Mouse (Mus musculus): ENCODE measurements around the gene Hps1. TPM values are rescaled to one million over a fixed set of nuclear protein-coding genes. Genes with fewer than 3 reads are reported as not detected.
A peak's percentile ranks its signal among the peaks of the same experiment; 100 is the strongest.

The Hps1 gene
- polyA plus RNA-seq, 1 experiment = 13.2 TPM

GRCm38 (mm10) chr19:42810140-42810539 is 30.4 kb upstream of the Hps1 start:
- TF ChIP-seq EP300 (IDR thresholded peaks at IDR 0.05; ENCODE audit: insufficient read depth, low read depth, low read length) (no peak), CTCF (IDR thresholded peaks at IDR 0.05; ENCODE audit: low read depth, low read length) (no peak), POLR2A (IDR thresholded peaks at IDR 0.05; ENCODE audit: insufficient read depth, low read length) (no peak)
- H3K27me3 ChIP-seq (ENCODE audit: control insufficient read depth, insufficient read depth, low read length, poor library complexity, severe bottlenecking) = no peaks in the 10 kb centered on the region
- H3K36me3 ChIP-seq (ENCODE audit: control insufficient read depth, insufficient read depth, low read length, poor library complexity, severe bottlenecking) = no peaks in the 10 kb centered on the region
- no peak overlapping the region for H3K27ac ChIP-seq (ENCODE audit: insufficient read depth, low read length)
- no peak overlapping the region for H3K4me3 ChIP-seq (ENCODE audit: low read depth, low read length)
- no peaks in the 10 kb centered on the region for H3K9me3 ChIP-seq (replicated peaks; ENCODE audit: control insufficient read depth, insufficient read depth, low read length, poor library complexity, severe bottlenecking)
- no peak overlapping the region for H3K9ac ChIP-seq (ENCODE audit: low read depth, poor library complexity, severe bottlenecking)
- no peaks in the 10 kb centered on the region for H3K4me1 ChIP-seq (ENCODE audit: control insufficient read depth, insufficient read depth, low read length)

GRCm38 (mm10) chr19:42809491-42809890 is 29.7 kb upstream of the Hps1 start:
- H3K27me3 ChIP-seq (ENCODE audit: control insufficient read depth, insufficient read depth, low read length, poor library complexity, severe bottlenecking) = no peaks in the 10 kb centered on the region
- H3K36me3 ChIP-seq (ENCODE audit: control insufficient read depth, insufficient read depth, low read length, poor library complexity, severe bottlenecking) = no peaks in the 10 kb centered on the region
- no peak overlapping the region for H3K4me3 ChIP-seq (ENCODE audit: low read depth, low read length)
- H3K27ac ChIP-seq (ENCODE audit: insufficient read depth, low read length) = no peak overlapping the region
- TF ChIP-seq POLR2A (IDR thresholded peaks at IDR 0.05; ENCODE audit: insufficient read depth, low read length) = no peak
- no peak for TF ChIP-seq CTCF (IDR thresholded peaks at IDR 0.05; ENCODE audit: low read depth, low read length)
- TF ChIP-seq EP300 (IDR thresholded peaks at IDR 0.05; ENCODE audit: insufficient read depth, low read depth, low read length) = no peak
- H3K9me3 ChIP-seq (replicated peaks; ENCODE audit: control insufficient read depth, insufficient read depth, low read length, poor library complexity, severe bottlenecking) = no peaks in the 10 kb centered on the region
- no peak overlapping the region for H3K9ac ChIP-seq (ENCODE audit: low read depth, poor library complexity, severe bottlenecking)
- no peaks in the 10 kb centered on the region for H3K4me1 ChIP-seq (ENCODE audit: control insufficient read depth, insufficient read depth, low read length)

- Histone ChIP-seq H3K27me3 (ENCODE audit: control insufficient read depth, insufficient read depth, low read length, poor library complexity, severe bottlenecking) (no peaks in the 10 kb centered on the region), H3K36me3 (ENCODE audit: control insufficient read depth, insufficient read depth, low read length, poor library complexity, severe bottlenecking) (no peaks in the 10 kb centered on the region), H3K4me1 (ENCODE audit: control insufficient read depth, insufficient read depth, low read length) (no peaks in the 10 kb centered on the region), H3K9ac (ENCODE audit: low read depth, poor library complexity, severe bottlenecking) (no peak overlapping the region), H3K9me3 (replicated peaks; ENCODE audit: control insufficient read depth, insufficient read depth, low read length, poor library complexity, severe bottlenecking) (no peaks in the 10 kb centered on the region), H3K4me3 (ENCODE audit: low read depth, low read length) (no peak overlapping the region), H3K27ac (ENCODE audit: insufficient read depth, low read length) (no peak overlapping the region)
- TF ChIP-seq EP300 (IDR thresholded peaks at IDR 0.05; ENCODE audit: insufficient read depth, low read depth, low read length) (no peak), POLR2A (IDR thresholded peaks at IDR 0.05; ENCODE audit: insufficient read depth, low read length) (no peak), CTCF (IDR thresholded peaks at IDR 0.05; ENCODE audit: low read depth, low read length) (no peak)
These were observed 18.1 kb upstream of the Hps1 start for GRCm38 (mm10) chr19:42797866-42798265.

GRCm38 (mm10) chr19:42795801-42796200 is 16.0 kb upstream of the Hps1 start:
- TF ChIP-seq EP300 (IDR thresholded peaks at IDR 0.05; ENCODE audit: insufficient read depth, low read depth, low read length) (no peak), CTCF (IDR thresholded peaks at IDR 0.05; ENCODE audit: low read depth, low read length) (no peak), POLR2A (IDR thresholded peaks at IDR 0.05; ENCODE audit: insufficient read depth, low read length) (no peak)
- no peak overlapping the region for H3K27ac ChIP-seq (ENCODE audit: insufficient read depth, low read length)
- no peaks in the 10 kb centered on the region for H3K4me1 ChIP-seq (ENCODE audit: control insufficient read depth, insufficient read depth, low read length)
- no peaks in the 10 kb centered on the region for H3K9me3 ChIP-seq (replicated peaks; ENCODE audit: control insufficient read depth, insufficient read depth, low read length, poor library complexity, severe bottlenecking)
- no peaks in the 10 kb centered on the region for H3K36me3 ChIP-seq (ENCODE audit: control insufficient read depth, insufficient read depth, low read length, poor library complexity, severe bottlenecking)
- no peak overlapping the region for H3K4me3 ChIP-seq (ENCODE audit: low read depth, low read length)
- H3K27me3 ChIP-seq (ENCODE audit: control insufficient read depth, insufficient read depth, low read length, poor library complexity, severe bottlenecking) = no peaks in the 10 kb centered on the region
- H3K9ac ChIP-seq (ENCODE audit: low read depth, poor library complexity, severe bottlenecking) = peak overlapping the region; percentile 22; the same call in 1 of the 2 replicates

- Histone ChIP-seq H3K27me3 (ENCODE audit: control insufficient read depth, insufficient read depth, low read length, poor library complexity, severe bottlenecking) (no peaks in the 10 kb centered on the region), H3K4me3 (ENCODE audit: low read depth, low read length) (peak overlapping the region; percentile 34), H3K27ac (ENCODE audit: insufficient read depth, low read length) (no peak overlapping the region), H3K36me3 (ENCODE audit: control insufficient read depth, insufficient read depth, low read length, poor library complexity, severe bottlenecking) (no peaks in the 10 kb centered on the region), H3K9me3 (replicated peaks; ENCODE audit: control insufficient read depth, insufficient read depth, low read length, poor library complexity, severe bottlenecking) (no peaks in the 10 kb centered on the region), H3K4me1 (ENCODE audit: control insufficient read depth, insufficient read depth, low read length) (no peaks in the 10 kb centered on the region), H3K9ac (ENCODE audit: low read depth, poor library complexity, severe bottlenecking) (peak overlapping the region; percentile 22; the same call in 1 of the 2 replicates)
- TF ChIP-seq POLR2A (IDR thresholded peaks at IDR 0.05; ENCODE audit: insufficient read depth, low read length) (no peak), EP300 (IDR thresholded peaks at IDR 0.05; ENCODE audit: insufficient read depth, low read depth, low read length) (0 out of 2 replicates have a peak, but pooled peaks have one; percentile 8), CTCF (IDR thresholded peaks at IDR 0.05; ENCODE audit: low read depth, low read length) (peak; percentile 82)
These were observed 15.3 kb upstream of the Hps1 start for GRCm38 (mm10) chr19:42794914-42795613.

- Histone ChIP-seq H3K36me3 (ENCODE audit: control insufficient read depth, insufficient read depth, low read length, poor library complexity, severe bottlenecking) (no peaks in the 10 kb centered on the region), H3K4me3 (ENCODE audit: low read depth, low read length) (no peak overlapping the region), H3K27me3 (ENCODE audit: control insufficient read depth, insufficient read depth, low read length, poor library complexity, severe bottlenecking) (no peaks in the 10 kb centered on the region), H3K4me1 (ENCODE audit: control insufficient read depth, insufficient read depth, low read length) (no peaks in the 10 kb centered on the region), H3K9me3 (replicated peaks; ENCODE audit: control insufficient read depth, insufficient read depth, low read length, poor library complexity, severe bottlenecking) (no peaks in the 10 kb centered on the region), H3K27ac (ENCODE audit: insufficient read depth, low read length) (no peak overlapping the region), H3K9ac (ENCODE audit: low read depth, poor library complexity, severe bottlenecking) (no peak overlapping the region)
- TF ChIP-seq POLR2A (IDR thresholded peaks at IDR 0.05; ENCODE audit: insufficient read depth, low read length) = no peak
- no peak for TF ChIP-seq EP300 (IDR thresholded peaks at IDR 0.05; ENCODE audit: insufficient read depth, low read depth, low read length)
- TF ChIP-seq CTCF (IDR thresholded peaks at IDR 0.05; ENCODE audit: low read depth, low read length) = no peak
These were observed 8.5 kb upstream of the Hps1 start for GRCm38 (mm10) chr19:42788311-42788710.
